Mouse (Mus musculus) heart, embryonic 10.5 days (tissue): ENCODE data around the gene Iqcb1. TPM values are rescaled to one million over a fixed set of nuclear protein-coding genes. Genes with fewer than 3 reads are reported as not detected.
A peak's percentile ranks its signal among the peaks of the same experiment; 100 is the strongest.

Experiments used
- DNase-seq: peaks from one replicate; pipeline ENCODE4 v3.0.0-alpha.2; 2017; ENCODE audit warnings: low spot score
- H3K27ac ChIP-seq: fragments of 300-500 bp; sonication (generic); 2 replicates; pipeline ENCODE4 v1.5.1; 2016; ENCODE audit warnings: mild to moderate bottlenecking
- H3K27me3 ChIP-seq: fragments of 300-500 bp; sonication (generic); 2 replicates; pipeline ENCODE4 v1.6.1; 2016; ENCODE audit warnings: mild to moderate bottlenecking; ENCODE audit not compliant: poor library complexity, insufficient read depth, severe bottlenecking
- H3K36me3 ChIP-seq: fragments of 300-500 bp; sonication (generic); 2 replicates; pipeline ENCODE4 v1.6.1; 2016; ENCODE audit warnings: mild to moderate bottlenecking, moderate library complexity
- H3K4me1 ChIP-seq: fragments of 300-500 bp; sonication (generic); 2 replicates; pipeline ENCODE4 v1.6.1; 2016; ENCODE audit warnings: mild to moderate bottlenecking
- H3K4me3 ChIP-seq: fragments of 300-500 bp; sonication (generic); 2 replicates; pipeline ENCODE4 v1.5.1; 2016; ENCODE audit warnings: mild to moderate bottlenecking, moderate library complexity
- H3K9me3 ChIP-seq: fragments of 300-500 bp; sonication (generic); 2 replicates; pipeline ENCODE4 v1.6.1; 2016; ENCODE audit warnings: mild to moderate bottlenecking, moderate library complexity
- WGBS: fragments of 180-500 bp; shearing (Covaris S2); methylation state at CpG from one replicate; pipeline ENCODE4 v1.1.7; 2016; 5-methylcytosine and 5-hydroxymethylcytosine counted together
- polyA plus RNA-seq: library from polyadenylated mRNA; unstranded; fragments of >200 nt; fragmentation: Nextera tagmentation; extraction: Ambion mirVana; gene quantifications from 2 replicates; pipeline ENCODE4 v1.2.1, GENCODE M21; 2016

Iqcb1 gene
- polyA plus RNA-seq = 37.5 and 47.8 TPM in 2 replicates

DNA sequence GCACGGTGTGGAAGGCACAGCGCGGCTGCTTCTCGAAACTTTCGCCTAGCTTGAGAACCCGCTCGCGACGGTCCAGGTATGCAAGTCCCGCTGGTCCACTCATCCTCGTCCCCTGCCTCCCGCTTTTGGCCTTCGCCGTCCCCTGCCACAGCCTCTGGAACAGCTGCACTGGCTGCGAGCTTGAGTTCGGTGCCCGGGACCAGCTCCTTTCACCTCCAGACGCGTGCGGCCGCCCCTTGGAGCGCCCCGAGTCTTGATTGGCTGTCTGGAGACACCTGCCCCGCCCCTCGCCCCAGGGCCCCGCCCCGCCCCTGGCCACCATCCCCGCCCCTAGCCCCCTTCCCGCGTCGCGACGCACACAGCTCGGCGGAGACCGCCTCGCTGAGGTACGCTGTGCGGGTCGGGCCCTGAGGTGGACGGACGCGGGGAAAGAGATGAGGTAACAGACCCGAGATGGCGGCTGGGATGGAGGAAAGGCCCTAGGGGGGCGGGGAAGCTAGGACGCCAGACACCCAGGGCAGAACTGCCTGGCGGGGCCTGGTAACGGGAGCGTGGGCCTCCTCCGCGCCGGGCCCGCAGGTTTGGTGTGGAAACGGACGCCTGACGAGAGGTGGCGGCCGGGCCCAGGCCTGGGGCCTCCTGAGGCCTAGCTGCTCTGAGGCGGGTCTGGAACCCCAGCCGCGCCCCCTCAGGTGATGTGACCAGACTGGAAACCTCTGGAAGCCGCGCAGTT is at the start of gene Iqcb1:
Gene Iqcb1 (plus strand): TSS at position 332 of the 733 bp plus-strand sequence.
- H3K27me3 ChIP-seq = no peaks in the 10 kb centered on the region
- peaks cover 9% of the 10 kb centered on the region; the same call in 1 of the 2 replicates for H3K4me1 ChIP-seq
- peak within 1 kb of the TSS; percentile 91 for H3K4me3 ChIP-seq
- no peaks in the 10 kb centered on the region for H3K9me3 ChIP-seq
- WGBS = under 1% methylated on average over 64 of the region's 64 CpGs
- no peaks in the 10 kb centered on the region for H3K36me3 ChIP-seq
- H3K27ac ChIP-seq = peak within 1 kb of the TSS; percentile 93
- peak; percentile 94 for DNase-seq

DNA sequence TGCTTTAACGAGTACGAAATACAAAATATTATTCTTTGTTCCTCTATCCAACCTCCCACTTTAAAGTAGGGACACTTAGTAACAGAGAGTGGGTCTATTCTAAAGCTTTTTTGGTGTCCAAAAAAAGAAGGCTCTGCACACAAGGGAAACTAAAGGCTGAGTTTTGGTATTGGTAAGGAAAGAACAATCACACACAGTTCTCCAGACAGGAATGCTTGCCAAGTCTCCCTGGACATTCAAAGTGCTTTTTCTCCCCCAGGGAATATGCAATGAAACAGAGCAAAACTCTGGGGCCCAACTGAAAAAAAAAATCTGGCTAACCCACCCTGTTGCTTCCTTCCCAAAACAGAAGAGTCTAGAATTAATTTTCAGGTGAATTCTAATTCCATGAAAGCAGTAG is 44.0 kb upstream of the Iqcb1 start:
- DNase-seq = no peak
- Histone ChIP-seq H3K27ac (no peak overlapping the region), H3K27me3 (no peaks in the 10 kb centered on the region), H3K4me3 (no peak overlapping the region), H3K36me3 (no peaks in the 10 kb centered on the region), H3K9me3 (no peaks in the 10 kb centered on the region), H3K4me1 (no peaks in the 10 kb centered on the region)
- 91% methylated on average over 2 of the region's 2 CpGs for WGBS

DNA sequence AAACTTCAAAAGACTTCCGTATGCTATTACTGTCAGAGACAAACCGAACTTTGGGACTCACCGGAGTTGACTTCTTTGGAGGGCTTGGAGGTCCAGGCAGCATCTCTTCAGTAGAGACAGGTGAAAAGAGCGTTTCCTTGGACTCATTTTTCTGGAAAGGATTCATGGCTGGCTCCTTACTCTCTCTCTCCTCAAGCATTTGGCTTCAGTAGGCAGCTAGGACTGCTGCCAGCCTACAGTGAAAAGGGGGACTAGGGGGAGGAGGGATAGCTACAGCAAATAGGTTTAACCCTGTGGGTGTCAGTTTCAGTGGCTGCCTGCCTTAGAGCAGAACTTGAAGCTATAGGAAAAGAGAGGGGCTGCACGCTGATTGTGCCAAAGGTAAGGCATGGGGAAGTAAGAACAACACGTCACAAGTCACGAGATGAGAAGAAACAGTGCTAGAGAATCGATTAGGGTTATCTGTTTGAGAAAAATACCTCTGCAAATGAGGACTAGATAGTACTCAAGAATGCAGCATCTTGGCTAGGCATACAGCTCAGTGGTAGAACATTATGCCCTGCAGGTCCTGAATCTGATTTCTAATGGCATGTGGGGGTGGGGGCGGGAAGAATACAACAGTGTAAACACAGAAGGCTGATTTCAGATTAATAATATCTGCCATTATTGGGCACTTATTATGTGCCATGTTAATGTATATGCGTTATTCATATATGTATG is 43.4 kb upstream of the Iqcb1 start, which contains the start of gene Slc15a2:
Gene Slc15a2 (minus strand): TSS at position 369 of the 720 bp plus-strand sequence.
- no peak within 1 kb of the TSS for H3K4me3 ChIP-seq
- no peaks in the 10 kb centered on the region for H3K27me3 ChIP-seq
- H3K4me1 ChIP-seq = no peaks in the 10 kb centered on the region
- no peak within 1 kb of the TSS for H3K27ac ChIP-seq
- 67% methylated on average over 10 of the region's 10 CpGs for WGBS
- no peaks in the 10 kb centered on the region for H3K36me3 ChIP-seq
- H3K9me3 ChIP-seq = no peaks in the 10 kb centered on the region
- DNase-seq = no peak

DNA sequence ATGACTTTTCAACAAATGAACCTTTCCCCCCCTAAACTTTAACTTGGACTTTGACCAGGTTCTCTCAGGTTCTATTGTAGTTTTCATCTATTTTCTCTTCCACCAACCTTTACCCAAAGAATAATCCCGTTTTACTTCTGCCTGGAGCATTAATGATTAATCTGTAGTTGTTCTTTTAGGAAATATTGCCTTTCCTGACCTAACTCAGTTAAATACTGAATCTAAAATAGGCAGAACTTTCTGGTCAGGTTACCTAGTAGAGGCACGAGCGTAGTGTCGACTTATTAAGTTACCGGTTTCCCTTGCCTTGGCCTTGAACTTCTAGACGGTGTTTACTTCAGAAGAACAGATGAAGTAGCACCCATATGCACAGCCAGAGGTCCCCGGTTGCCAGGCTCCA is 41.7 kb upstream of the Iqcb1 start:
- no peaks in the 10 kb centered on the region for H3K9me3 ChIP-seq
- no peak for DNase-seq
- no peak overlapping the region for H3K27ac ChIP-seq
- H3K4me3 ChIP-seq = no peak overlapping the region
- no peaks in the 10 kb centered on the region for H3K27me3 ChIP-seq
- H3K4me1 ChIP-seq = no peaks in the 10 kb centered on the region
- H3K36me3 ChIP-seq = no peaks in the 10 kb centered on the region
- WGBS = 84% methylated on average over 7 of the region's 7 CpGs

DNA sequence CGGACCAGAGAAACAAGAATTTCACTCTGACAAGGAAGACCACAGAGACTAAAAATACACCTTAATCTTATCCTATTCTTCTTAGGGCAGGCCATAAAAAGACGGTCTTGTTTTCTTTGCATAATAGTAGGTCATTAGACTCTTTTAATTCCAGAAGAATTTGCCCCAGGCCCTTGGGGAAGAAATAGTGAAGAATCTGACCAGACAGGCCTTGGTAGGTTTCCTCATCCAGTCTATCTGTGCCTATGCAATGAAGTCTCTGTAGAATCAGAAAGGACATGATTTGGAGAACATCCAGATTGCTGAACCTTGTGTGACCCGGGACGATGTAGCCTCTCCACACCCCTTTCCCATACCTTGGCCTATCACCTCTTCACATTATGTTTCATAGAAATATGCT is 38.0 kb upstream of the Iqcb1 start:
- no peaks in the 10 kb centered on the region for H3K27me3 ChIP-seq
- no peak overlapping the region for H3K4me3 ChIP-seq
- H3K4me1 ChIP-seq = no peaks in the 10 kb centered on the region
- no peaks in the 10 kb centered on the region for H3K9me3 ChIP-seq
- DNase-seq = no peak
- H3K27ac ChIP-seq = no peak overlapping the region
- H3K36me3 ChIP-seq = no peaks in the 10 kb centered on the region
- WGBS = 72% methylated on average over 4 of the region's 4 CpGs

DNA sequence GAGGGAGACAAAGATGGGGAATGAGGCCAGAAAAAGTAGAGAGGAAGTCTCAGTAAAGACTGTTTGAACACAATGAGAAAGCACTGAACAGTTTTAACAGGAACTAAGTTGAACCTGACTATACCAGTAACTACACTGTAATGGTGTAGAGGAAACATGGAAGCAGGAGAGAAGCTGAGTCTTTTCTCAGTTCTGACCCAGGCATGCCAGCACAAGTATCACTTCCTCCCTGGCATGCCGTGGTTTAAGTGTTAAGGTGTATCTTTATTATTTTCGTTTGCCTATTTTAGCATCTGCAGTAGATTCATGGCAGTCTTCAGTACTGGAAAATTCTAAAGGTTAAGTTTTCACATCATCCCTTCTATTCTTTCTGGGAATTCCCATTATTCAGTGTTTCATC is 33.2 kb upstream of the Iqcb1 start:
- 62% methylated on average over 2 of the region's 2 CpGs for WGBS
- H3K27ac ChIP-seq = no peak overlapping the region

DNA sequence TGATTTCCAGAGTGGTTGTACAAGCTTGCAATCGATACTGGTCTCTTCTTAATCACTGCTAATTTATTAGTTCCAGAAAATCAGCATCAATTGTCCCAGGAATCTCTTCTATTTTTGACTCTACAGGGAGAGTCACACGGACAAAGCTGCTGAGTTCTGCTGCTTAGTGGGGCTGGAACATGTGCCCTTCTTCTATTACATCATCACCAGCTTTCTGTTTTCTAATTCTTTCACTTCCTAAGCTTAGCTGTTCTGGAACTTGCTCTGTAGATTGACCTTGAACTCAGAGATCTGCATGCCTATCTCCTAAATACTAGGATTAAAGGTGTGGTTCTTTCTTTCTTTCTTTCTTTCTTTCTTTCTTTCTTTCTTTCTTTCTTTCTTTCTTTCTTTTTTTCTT is 29.9 kb upstream of the Iqcb1 start:
- Histone ChIP-seq H3K36me3 (no peaks in the 10 kb centered on the region), H3K4me1 (no peaks in the 10 kb centered on the region), H3K4me3 (no peak overlapping the region), H3K27me3 (no peaks in the 10 kb centered on the region), H3K9me3 (no peaks in the 10 kb centered on the region), H3K27ac (no peak overlapping the region)
- no peak for DNase-seq
- 77% methylated on average over 2 of the region's 2 CpGs for WGBS

More for the DNA sequence above, 33.2 kb upstream of the Iqcb1 start:
- Histone ChIP-seq H3K27me3 (no peaks in the 10 kb centered on the region), H3K9me3 (no peaks in the 10 kb centered on the region), H3K4me1 (no peaks in the 10 kb centered on the region), H3K36me3 (no peaks in the 10 kb centered on the region), H3K4me3 (no peak overlapping the region)
- DNase-seq = no peak

DNA sequence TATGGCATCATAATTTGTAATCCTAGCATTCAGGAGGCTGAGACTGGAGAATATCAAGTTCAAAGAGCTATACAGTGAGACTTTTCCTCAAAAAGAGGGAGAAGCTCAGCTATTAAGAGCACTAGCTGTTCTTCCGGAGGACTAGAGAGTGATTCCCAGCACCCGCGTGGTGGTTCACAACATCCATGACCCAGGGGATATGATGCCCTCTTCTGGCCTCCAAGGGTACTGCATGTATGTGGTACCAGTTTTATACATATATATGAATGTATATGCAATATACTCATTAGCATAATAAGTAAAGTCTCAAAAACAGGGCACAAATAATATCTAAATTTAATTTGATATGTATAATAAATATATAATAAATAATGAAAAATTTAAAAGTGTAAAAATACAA is 25.8 kb upstream of the Iqcb1 start:
- no peak for DNase-seq
- Histone ChIP-seq H3K36me3 (no peaks in the 10 kb centered on the region), H3K4me1 (no peaks in the 10 kb centered on the region), H3K4me3 (no peak overlapping the region), H3K27me3 (no peaks in the 10 kb centered on the region), H3K9me3 (no peaks in the 10 kb centered on the region), H3K27ac (no peak overlapping the region)
- 83% methylated on average over 3 of the region's 3 CpGs for WGBS

DNA sequence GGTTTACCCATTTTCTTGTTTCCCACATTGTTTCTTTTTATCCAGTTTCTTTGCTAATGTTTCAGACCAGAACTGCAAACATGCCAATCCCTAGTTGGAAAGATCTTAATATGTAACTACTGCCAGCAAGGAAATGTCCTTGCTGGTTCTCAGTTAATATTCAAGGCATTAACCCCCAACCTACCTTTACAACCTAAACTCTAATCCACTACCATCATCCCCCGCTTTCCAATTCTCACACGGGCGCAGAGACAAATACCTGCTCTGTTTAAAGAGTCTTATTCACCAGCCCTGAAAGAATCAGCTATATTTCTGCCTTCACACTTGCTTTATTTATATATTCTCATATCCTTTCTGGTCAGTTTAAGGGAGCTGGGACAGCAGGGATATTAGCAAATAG is 19.6 kb upstream of the Iqcb1 start:
- H3K27me3 ChIP-seq = no peaks in the 10 kb centered on the region
- H3K36me3 ChIP-seq = no peaks in the 10 kb centered on the region
- no peaks in the 10 kb centered on the region for H3K9me3 ChIP-seq
- H3K27ac ChIP-seq = no peak overlapping the region
- H3K4me3 ChIP-seq = no peak overlapping the region
- DNase-seq = no peak
- WGBS = 80% methylated on average over 3 of the region's 3 CpGs
- H3K4me1 ChIP-seq = no peaks in the 10 kb centered on the region

DNA sequence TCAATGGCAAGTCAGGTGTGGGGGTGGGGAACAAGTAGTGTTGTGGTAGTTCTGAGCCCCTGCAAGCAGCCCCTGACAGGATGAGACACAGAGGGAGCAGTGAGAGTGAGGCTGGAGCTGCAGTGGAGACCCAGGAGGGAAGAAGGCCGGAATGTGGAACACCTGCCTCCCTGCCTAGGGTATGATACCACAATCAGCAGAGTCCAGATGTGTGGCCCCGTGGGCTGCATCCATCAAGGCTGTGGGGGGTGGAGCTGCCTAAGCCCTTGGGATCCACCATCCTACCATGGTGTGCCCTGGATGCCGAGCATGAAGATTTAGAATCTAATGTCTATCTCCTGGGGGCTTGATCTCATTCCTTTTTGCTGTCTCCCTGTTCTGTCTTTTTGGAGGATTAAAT is 14.5 kb upstream of the Iqcb1 start:
- no peaks in the 10 kb centered on the region for H3K4me1 ChIP-seq
- DNase-seq = no peak
- 48% methylated on average over 3 of the region's 3 CpGs for WGBS
- H3K27ac ChIP-seq = no peak overlapping the region
- H3K27me3 ChIP-seq = no peaks in the 10 kb centered on the region
- no peak overlapping the region for H3K4me3 ChIP-seq
- no peaks in the 10 kb centered on the region for H3K36me3 ChIP-seq
- H3K9me3 ChIP-seq = no peaks in the 10 kb centered on the region

DNA sequence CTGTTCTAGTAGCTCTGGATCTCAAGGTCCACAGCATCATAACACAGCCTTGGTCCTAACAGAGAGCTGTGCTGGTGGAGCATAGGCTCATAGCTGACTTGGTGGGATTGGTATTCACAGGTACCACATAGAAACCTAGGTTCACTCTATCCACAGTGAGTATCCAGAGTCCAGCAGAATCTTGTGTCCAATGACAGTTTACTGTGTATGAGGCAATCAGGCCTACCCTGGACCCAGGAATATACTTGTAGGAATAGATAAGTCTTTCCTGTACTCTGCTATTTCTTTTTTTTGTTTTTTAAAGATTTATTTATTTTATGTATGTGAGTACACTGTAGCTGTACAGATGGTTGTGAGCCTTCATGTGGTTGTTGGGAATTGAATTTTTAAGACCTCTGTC is 11.3 kb upstream of the Iqcb1 start:
- Histone ChIP-seq H3K4me1 (peaks cover 6% of the 10 kb centered on the region), H3K4me3 (no peak overlapping the region), H3K27ac (no peak overlapping the region), H3K9me3 (no peaks in the 10 kb centered on the region), H3K27me3 (no peaks in the 10 kb centered on the region), H3K36me3 (no peaks in the 10 kb centered on the region)
- DNase-seq = no peak

DNA sequence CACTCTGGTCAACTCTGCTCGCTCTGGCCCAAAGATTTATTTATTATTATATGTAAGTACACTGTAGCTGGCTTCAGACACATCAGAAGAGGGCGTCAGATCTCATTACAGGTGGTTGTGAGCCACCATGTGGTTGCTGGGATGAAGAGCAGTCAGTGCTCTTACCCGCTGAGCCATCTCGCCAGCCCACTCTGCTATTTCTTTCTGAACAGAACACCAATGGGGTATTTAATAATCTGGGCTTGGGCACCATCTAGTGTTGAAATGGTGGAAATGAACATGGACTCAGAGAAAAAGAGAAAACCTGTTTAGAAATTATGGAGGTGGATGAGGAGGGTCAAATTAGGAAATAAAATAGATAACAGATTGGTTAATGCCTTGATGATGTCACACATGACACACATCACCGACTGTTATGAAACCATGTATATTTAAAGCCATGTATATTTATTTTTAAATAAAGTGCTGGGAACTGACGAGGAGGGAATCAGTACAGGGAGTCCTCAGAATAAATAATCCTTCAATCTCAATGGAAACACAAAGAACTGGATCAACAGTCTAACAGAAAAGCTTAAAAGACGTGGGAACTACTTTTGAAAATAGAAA is 10.8 kb upstream of the Iqcb1 start:
- WGBS = 20% methylated on average over 7 of the region's 7 CpGs
- H3K4me3 ChIP-seq = no peak overlapping the region
- peak; percentile 85 for DNase-seq
- no peaks in the 10 kb centered on the region for H3K27me3 ChIP-seq
- no peak overlapping the region for H3K27ac ChIP-seq
- no peaks in the 10 kb centered on the region for H3K36me3 ChIP-seq
- no peaks in the 10 kb centered on the region for H3K9me3 ChIP-seq
- peaks cover 7% of the 10 kb centered on the region for H3K4me1 ChIP-seq

DNA sequence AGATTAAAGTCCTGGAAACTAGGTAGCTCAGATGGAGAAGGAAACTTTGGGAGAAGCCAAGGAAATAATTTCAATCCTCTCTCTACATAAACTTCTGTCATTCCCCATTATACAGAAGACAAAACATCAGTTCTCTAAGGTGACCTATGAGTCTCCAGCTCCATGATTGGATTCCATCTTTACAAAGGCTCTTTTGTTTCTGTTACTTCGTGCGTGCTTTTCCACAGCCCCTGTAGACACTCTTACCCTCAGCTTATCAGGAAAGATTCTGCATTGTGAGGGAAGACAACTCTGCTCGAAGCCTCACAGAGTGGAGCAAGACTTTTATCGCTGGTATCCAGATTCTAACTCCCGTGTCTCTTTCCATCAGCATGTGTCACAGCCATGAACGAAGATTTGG is 8.2 kb upstream of the Iqcb1 start:
- H3K4me3 ChIP-seq = no peak overlapping the region
- peaks cover 7% of the 10 kb centered on the region for H3K4me1 ChIP-seq
- H3K36me3 ChIP-seq = no peaks in the 10 kb centered on the region
- H3K27me3 ChIP-seq = no peaks in the 10 kb centered on the region
- 62% methylated on average over 6 of the region's 6 CpGs for WGBS
- no peaks in the 10 kb centered on the region for H3K9me3 ChIP-seq
- no peak overlapping the region for H3K27ac ChIP-seq
- DNase-seq = no peak
